Mouse (Mus musculus): Measurements from ENCODE around the gene Nutf2-ps1. TPM values are rescaled to one million over a fixed set of nuclear protein-coding genes. Genes with fewer than 3 reads are reported as not detected.
A peak's percentile ranks its signal among the peaks of the same experiment; 100 is the strongest.
"Not testable (repeated sequence)": the region's sequence is repeated elsewhere in the genome, so short reads cannot be mapped to it uniquely, and the experiment has no call there.

Gene Nutf2-ps1
- polyA plus RNA-seq (2015; fragmentation: Nextera tagmentation; extraction: Ambion mirVana): 256 and 281 TPM in 2 replicates

- peaks cover 12% of the 10 kb centered on the region for H3K9me3 ChIP-seq (replicated peaks)
- WGBS (ENCODE audit: insufficient replicate concordance): 92% methylated on average over 7 of the region's 7 CpGs
- H3K4me2 ChIP-seq; ATAC-seq (ENCODE audit: low read depth); H3K27ac ChIP-seq; H3K36me3 ChIP-seq; H3K4me3 ChIP-seq (replicated peaks); H3K4me1 ChIP-seq (replicated peaks); DNase-seq; H3K9ac ChIP-seq; H3K27me3 ChIP-seq: not testable (repeated sequence)
Measured at GRCm38 (mm10) chr19:53588968-53589367, at the start of gene Nutf2-ps1. Nutf2-ps1 (minus strand) TSS chr19:53589068.

GRCm38 (mm10) chr19:53638041-53638440 lies 49.2 kb upstream of the Nutf2-ps1 start:
- 96% methylated on average over 2 of the region's 2 CpGs for WGBS (ENCODE audit: insufficient replicate concordance)
- ATAC-seq (ENCODE audit: low read depth) (no peak), DNase-seq (no peak)
- no peak overlapping the region for H3K27ac ChIP-seq
- H3K4me1 ChIP-seq (replicated peaks): no peaks in the 10 kb centered on the region
- H3K4me2 ChIP-seq: no peak overlapping the region
- no peaks in the 10 kb centered on the region for H3K9me3 ChIP-seq (replicated peaks)
- H3K27me3 ChIP-seq: no peaks in the 10 kb centered on the region
- no peak overlapping the region for H3K4me3 ChIP-seq (replicated peaks)
- H3K36me3 ChIP-seq: peaks cover 84% of the 10 kb centered on the region
- H3K9ac ChIP-seq: no peak overlapping the region

- H3K27ac ChIP-seq: no peak overlapping the region
- no peak overlapping the region for H3K9ac ChIP-seq
- DNase-seq: no peak
- H3K4me3 ChIP-seq (replicated peaks): no peak overlapping the region
- H3K4me1 ChIP-seq (replicated peaks): no peaks in the 10 kb centered on the region
- 86% methylated on average over 13 of the region's 13 CpGs for WGBS (ENCODE audit: insufficient replicate concordance)
- H3K27me3 ChIP-seq: no peaks in the 10 kb centered on the region
- peaks cover 90% of the 10 kb centered on the region for H3K36me3 ChIP-seq
- no peaks in the 10 kb centered on the region for H3K9me3 ChIP-seq (replicated peaks)
- no peak overlapping the region for H3K4me2 ChIP-seq
- ATAC-seq (ENCODE audit: low read depth): no peak
Measured at GRCm38 (mm10) chr19:53621681-53622080, 32.8 kb upstream of the Nutf2-ps1 start.

DNA sequence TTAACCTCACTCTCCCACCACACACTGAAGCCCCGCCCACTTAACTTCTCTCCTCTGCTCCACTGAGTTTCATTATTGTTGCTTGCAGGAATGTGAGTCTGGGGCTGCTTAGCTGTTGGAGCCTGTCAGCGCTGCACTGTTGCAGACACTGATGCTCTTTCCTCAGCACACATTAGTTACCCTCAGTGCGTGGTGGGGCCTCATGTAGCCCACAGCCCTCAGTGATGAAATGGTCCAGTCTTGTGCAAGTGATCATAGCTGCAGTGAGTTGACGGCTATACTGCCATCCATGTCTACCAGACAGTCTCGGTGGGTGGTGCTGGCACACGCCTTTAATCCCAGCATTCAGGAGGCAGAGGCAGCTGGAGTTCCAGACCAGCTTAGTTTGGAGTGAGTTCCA lies 20.1 kb upstream of the Nutf2-ps1 start:
- 87% methylated on average over 6 of the region's 6 CpGs for WGBS (ENCODE audit: insufficient replicate concordance)

DNA sequence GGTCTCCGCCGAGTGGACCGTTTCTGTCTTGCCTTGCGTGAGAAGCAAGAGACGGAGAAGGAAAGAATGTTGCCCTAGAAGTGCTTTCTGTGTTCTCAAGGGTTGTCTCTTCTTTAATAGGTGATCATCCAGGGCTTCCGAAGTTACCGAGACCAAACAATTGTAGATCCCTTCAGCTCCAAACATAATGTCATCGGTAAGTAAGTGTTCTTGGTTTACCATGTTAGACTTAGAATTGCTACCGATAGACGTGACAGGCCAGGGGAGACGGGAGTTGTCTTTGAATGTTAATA lies 12.4 kb upstream of the Nutf2-ps1 start:
- Histone ChIP-seq H3K27ac (peak overlapping the region; percentile 95), H3K9me3 (replicated peaks) (no peaks in the 10 kb centered on the region), H3K4me2 (peak overlapping the region; percentile 81), H3K4me3 (replicated peaks) (peak overlapping the region; percentile 100), H3K27me3 (no peaks in the 10 kb centered on the region), H3K4me1 (replicated peaks) (peaks cover 34% of the 10 kb centered on the region), H3K9ac (peak overlapping the region; percentile 97), H3K36me3 (peaks cover 34% of the 10 kb centered on the region)
- DNase-seq: no peak
- ATAC-seq (ENCODE audit: low read depth): no peak
- 7% methylated on average over 11 of the region's 11 CpGs for WGBS (ENCODE audit: insufficient replicate concordance)

More for the DNA sequence above, 20.1 kb upstream of the Nutf2-ps1 start:
- Histone ChIP-seq H3K27ac (no peak overlapping the region), H3K4me3 (replicated peaks) (no peak overlapping the region), H3K9me3 (replicated peaks) (no peaks in the 10 kb centered on the region), H3K36me3 (peaks cover 62% of the 10 kb centered on the region), H3K4me1 (replicated peaks) (peaks cover 46% of the 10 kb centered on the region), H3K4me2 (no peak overlapping the region), H3K27me3 (no peaks in the 10 kb centered on the region), H3K9ac (no peak overlapping the region)
- no peak for ATAC-seq (ENCODE audit: low read depth)
- DNase-seq: no peak

DNA sequence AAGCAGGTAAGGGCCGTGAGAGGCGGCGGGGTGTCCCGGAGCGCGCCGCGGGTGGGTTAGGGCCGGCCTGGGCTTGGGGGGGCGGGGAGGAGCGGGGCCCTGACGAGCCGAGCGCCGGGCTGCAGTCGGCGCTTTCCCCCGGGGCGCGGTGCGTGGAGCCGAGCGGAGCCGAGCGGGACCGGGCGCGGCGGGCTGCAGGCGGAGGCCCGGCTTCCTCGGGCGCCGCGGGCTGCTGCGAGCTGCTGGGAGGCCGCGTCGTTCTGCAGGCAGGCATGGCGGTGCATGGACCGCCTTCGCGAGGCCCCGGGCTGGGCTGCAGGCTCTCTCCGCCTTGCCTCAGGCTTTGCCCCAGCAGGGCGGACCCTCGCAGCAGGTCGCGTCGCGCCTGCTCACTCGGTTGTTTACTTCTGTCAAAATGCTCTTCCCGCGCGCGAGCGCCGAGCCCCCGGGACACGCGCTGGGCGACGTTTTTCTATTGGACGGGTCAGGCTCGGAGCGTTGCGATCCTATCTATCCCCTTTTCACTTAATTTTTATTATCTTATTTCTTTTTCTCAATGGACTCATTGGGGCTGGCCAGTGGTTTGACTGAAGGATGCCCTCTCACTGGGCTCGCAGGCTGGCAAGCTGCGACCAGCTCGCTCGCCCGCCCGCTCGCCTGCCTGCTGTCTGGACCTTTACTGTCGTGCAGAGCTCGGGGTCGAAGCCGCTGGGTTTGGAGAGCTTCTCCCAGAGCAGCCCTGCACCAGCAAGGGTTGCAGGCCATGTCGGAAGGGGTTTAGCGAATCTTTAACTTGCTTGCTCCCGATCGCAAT lies 11.9 kb upstream of the Nutf2-ps1 start:
- H3K27ac ChIP-seq: peak overlapping the region; percentile 95
- H3K9me3 ChIP-seq (replicated peaks): no peaks in the 10 kb centered on the region
- H3K4me1 ChIP-seq (replicated peaks): peaks cover 34% of the 10 kb centered on the region
- WGBS (ENCODE audit: insufficient replicate concordance): under 1% methylated on average over 78 of the region's 82 CpGs
- peak overlapping the region; percentile 97 for H3K9ac ChIP-seq
- ATAC-seq (ENCODE audit: low read depth): peak; percentile 75
- no peaks in the 10 kb centered on the region for H3K27me3 ChIP-seq
- peaks cover 30% of the 10 kb centered on the region for H3K36me3 ChIP-seq
- peak; percentile 66 for DNase-seq
- H3K4me3 ChIP-seq (replicated peaks): peak overlapping the region; percentile 100
- H3K4me2 ChIP-seq: peak overlapping the region; percentile 81

DNA sequence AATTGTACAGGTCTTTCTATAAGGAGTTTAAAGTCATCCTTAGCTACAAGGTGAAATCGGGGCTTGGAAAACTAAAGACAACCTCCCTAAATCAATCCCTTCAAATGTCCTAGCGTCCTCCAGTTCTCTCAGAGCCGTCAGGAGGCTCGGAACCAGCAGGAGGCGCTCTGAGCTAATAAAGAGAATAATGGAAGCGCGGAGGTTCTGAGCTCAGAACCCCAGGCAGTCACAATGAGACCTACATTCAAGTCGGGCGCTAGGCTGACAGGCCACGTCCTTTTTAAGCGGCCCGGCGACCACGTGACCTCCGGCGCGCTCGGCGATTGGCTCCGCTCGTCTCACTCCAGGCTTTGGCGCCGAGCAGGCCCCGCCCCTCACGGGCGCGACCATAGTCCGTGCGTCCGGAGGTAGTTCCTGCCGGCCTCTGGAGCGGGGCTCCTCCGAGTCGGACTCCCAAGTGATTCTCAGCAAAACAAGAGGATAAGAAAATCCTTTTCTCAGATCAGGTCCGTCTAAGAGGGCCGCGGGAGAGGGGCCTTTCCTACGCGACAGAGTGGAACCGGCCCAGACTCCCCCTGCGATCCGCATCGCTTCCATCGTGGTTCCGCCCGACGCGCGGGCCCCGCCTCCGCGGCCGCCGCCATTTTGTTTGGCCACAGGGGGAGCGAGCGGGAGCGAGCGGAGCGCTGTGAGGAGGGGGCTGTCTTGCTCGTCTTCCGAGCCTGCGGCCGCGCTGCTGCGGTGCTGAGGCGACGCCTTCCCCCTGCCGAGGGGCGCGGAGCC lies 11.1 kb upstream of the Nutf2-ps1 start, which contains the start of gene Smc3:
TSS of gene Smc3 (plus strand) at position 642 of the 783 bp plus-strand sequence.
- H3K9ac ChIP-seq: peak within 1 kb of the TSS; percentile 97
- peaks cover 22% of the 10 kb centered on the region for H3K36me3 ChIP-seq
- no peaks in the 10 kb centered on the region for H3K27me3 ChIP-seq
- H3K4me3 ChIP-seq (replicated peaks): peak within 1 kb of the TSS; percentile 100
- H3K4me2 ChIP-seq: peak within 1 kb of the TSS; percentile 81
- no peaks in the 10 kb centered on the region for H3K9me3 ChIP-seq (replicated peaks)
- DNase-seq (peak; percentile 97), ATAC-seq (ENCODE audit: low read depth) (peak; percentile 89)
- H3K27ac ChIP-seq: peak within 1 kb of the TSS; percentile 95
- H3K4me1 ChIP-seq (replicated peaks): peaks cover 30% of the 10 kb centered on the region
- under 1% methylated on average over 68 of the region's 70 CpGs for WGBS (ENCODE audit: insufficient replicate concordance)

- Histone ChIP-seq H3K27me3 (no peaks in the 10 kb centered on the region), H3K27ac (no peak overlapping the region), H3K9ac (no peak overlapping the region), H3K36me3 (no peaks in the 10 kb centered on the region), H3K4me1 (replicated peaks) (peaks cover 10% of the 10 kb centered on the region), H3K9me3 (replicated peaks) (no peaks in the 10 kb centered on the region), H3K4me3 (replicated peaks) (no peak overlapping the region), H3K4me2 (no peak overlapping the region)
- no peak for ATAC-seq (ENCODE audit: low read depth)
- WGBS (ENCODE audit: insufficient replicate concordance): 58% methylated on average over 7 of the region's 7 CpGs
- no peak for DNase-seq
Measured at GRCm38 (mm10) chr19:53596723-53597474, 8.0 kb upstream of the Nutf2-ps1 start.

- H3K36me3 ChIP-seq; H3K27me3 ChIP-seq; H3K27ac ChIP-seq; H3K4me3 ChIP-seq (replicated peaks); DNase-seq; ATAC-seq (ENCODE audit: low read depth); H3K4me2 ChIP-seq; H3K4me1 ChIP-seq (replicated peaks); H3K9ac ChIP-seq: not testable (repeated sequence)
- WGBS (ENCODE audit: insufficient replicate concordance): 78% methylated on average over 3 of the region's 3 CpGs
- H3K9me3 ChIP-seq (replicated peaks): peaks cover 13% of the 10 kb centered on the region
Measured at GRCm38 (mm10) chr19:53587686-53588085, 1.2 kb downstream of the Nutf2-ps1 start.

GRCm38 (mm10) chr19:53580271-53580670 lies 8.6 kb downstream of the Nutf2-ps1 start:
- H3K27me3 ChIP-seq; H3K4me3 ChIP-seq (replicated peaks); H3K36me3 ChIP-seq; H3K4me1 ChIP-seq (replicated peaks); H3K4me2 ChIP-seq; DNase-seq; ATAC-seq (ENCODE audit: low read depth); H3K27ac ChIP-seq; H3K9ac ChIP-seq: not testable (repeated sequence)
- 66% methylated on average over 8 of the region's 8 CpGs for WGBS (ENCODE audit: insufficient replicate concordance)
- peaks cover 13% of the 10 kb centered on the region for H3K9me3 ChIP-seq (replicated peaks)
